Mouse (Mus musculus) ES-Bruce4 (cell line): ENCODE data around the gene Gm17334.
A peak's percentile ranks its signal among the peaks of the same experiment; 100 is the strongest.

Experiments
- CTCF ChIP-seq: IDR thresholded peaks from one replicate; pipeline ENCODE4 v1.8.1; 2011; ENCODE audit warnings: low read depth, low read length
- EP300 ChIP-seq: IDR thresholded peaks from 2 replicates; pipeline ENCODE4 v1.6.1; 2011; ENCODE audit warnings: low read depth, low read length; ENCODE audit not compliant: insufficient read depth
- POLR2A ChIP-seq: IDR thresholded peaks from one replicate; pipeline ENCODE4 v1.8.1; 2011; ENCODE audit warnings: low read length; ENCODE audit not compliant: insufficient read depth

DNA sequence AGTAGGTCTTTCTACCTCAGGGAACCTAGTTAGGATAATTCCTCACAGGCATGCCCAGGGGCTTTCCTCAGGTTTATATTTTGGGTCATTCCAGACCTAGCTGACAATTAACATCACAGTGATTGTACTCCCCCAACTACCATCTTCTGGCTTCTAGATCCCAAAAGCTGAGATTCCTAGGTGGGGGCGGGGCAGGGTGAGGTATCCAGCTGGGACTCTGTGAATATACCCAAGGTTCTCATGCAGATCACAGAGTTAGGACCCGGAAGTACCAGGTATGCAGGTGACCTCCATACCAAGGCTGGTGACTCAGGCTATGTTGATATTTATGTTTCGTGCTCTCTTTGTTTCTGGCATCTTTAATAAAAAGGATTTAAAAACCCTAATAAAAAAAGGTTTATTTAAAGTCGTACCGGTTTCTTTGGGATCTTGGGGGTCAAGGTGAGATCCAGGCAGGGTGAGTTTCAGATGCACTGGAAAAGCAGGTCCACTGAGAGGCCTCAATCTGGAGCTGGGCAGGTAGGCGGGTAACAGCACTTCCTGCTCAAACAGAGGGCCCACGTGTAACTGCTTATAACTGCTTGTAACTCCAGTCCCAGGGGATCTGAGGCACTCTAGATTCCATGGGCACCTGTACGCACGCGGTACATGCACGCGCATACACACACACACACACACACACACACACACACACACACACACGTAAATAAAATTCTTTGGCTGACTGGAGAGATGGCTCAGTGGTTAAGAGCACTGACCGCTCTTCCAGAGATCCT lies 31.8 kb upstream of the Gm17334 start:
- peak; percentile 52 for TF ChIP-seq POLR2A
- no peak for TF ChIP-seq CTCF
- TF ChIP-seq EP300: no peak
